Mouse (Mus musculus): ENCODE measurements around the gene Apopt1.

DNA sequence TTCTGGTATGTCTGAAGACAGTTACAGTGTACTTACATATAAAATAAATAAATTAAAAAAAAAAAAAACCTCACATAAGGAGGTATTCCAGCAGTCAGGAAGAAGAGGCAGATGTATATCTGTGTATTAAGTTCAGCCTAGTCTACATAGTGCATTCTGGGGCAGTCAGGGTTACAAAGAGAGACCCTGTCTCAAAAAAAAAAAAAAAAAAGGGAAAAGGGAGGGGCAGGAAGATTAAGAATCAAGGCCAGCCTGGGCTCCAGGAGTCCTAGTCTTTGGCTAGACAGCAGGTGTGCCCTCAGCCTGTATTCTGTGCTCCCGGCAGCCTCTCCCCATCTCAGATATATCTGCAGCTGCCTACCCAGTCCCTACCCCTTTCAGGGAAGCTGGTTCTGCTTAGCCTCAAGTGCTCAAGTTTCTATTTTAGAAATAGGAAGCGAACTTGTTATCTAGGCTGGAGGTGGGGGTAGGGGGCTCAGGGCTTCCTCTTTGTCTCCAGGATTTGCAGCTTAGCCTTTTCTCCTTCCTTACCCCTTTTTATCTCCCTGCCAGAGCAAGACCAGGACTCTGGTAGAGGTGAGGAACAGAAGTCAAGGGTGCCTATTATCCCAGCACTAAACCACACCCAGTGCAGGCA, 38.1 kb upstream of the Apopt1 start:
- TF ChIP-seq CTCF (IDR thresholded peaks at IDR 0.05; ENCODE audit: low read depth): no peak
- TF ChIP-seq EP300 (IDR thresholded peaks at IDR 0.05; ENCODE audit: low read depth): no peak
